Mouse (Mus musculus) lung, postnatal 25 days (tissue): ENCODE measurements around the gene Scgb2b20.
"Not testable (repeated sequence)": the region's sequence is repeated elsewhere in the genome, so short reads cannot be mapped to it uniquely, and the experiment has no call there.

Source experiments
- DNase-seq: peaks from one replicate; pipeline ENCODE4 v3.0.0; 2022; ENCODE audit warnings: low spot score

Scgb2b20 gene

GRCm38 (mm10) chr7:33366222-33366621, at the start of gene Scgb2b20:
Gene Scgb2b20, minus strand, starts transcription at chr7:33366322.
- DNase-seq: not testable (repeated sequence)

GRCm38 (mm10) chr7:33409681-33410080, 43.6 kb upstream of the Scgb2b20 start:
- DNase-seq: not testable (repeated sequence)

- DNase-seq: no peak
These were observed 35.5 kb upstream of the Scgb2b20 start for GRCm38 (mm10) chr7:33401650-33402049.

- DNase-seq: not testable (repeated sequence)
These were observed 33.6 kb upstream of the Scgb2b20 start for GRCm38 (mm10) chr7:33399749-33400148.

GRCm38 (mm10) chr7:33372934-33373333, 6.8 kb upstream of the Scgb2b20 start, which contains the start of gene Scgb1b20:
Gene Scgb1b20, plus strand, starts transcription at chr7:33373234.
- not testable (repeated sequence) for DNase-seq
